Mouse (Mus musculus) embryonic facial prominence, embryonic 11.5 days (tissue): ENCODE measurements at regions not wholly inside any gene's neighbourhood (a gene's known extent, or its start where the extent isn't known, plus 50 kb on each side); places are given as distances from the start of the nearest gene placed in this dataset.
"Not testable (repeated sequence)": the region's sequence is repeated elsewhere in the genome, so short reads cannot be mapped to it uniquely, and the experiment has no call there.

ENCODE experiments used
- ATAC-seq: fragments of 200-750 bp; cut with Nextera tagmentation; replicated peaks from 2 replicates; pipeline ENCODE4 v1.8.0; 2017; ENCODE audit warnings: low read depth; ENCODE audit not compliant: insufficient number of reproducible peaks, low FRiP score, low TSS enrichment
- DNase-seq: peaks from one replicate; pipeline ENCODE4 v3.0.0-alpha.2; 2015; ENCODE audit warnings: low spot score
- H3K27ac ChIP-seq: fragments of 300-500 bp; sonication (generic); replicated peaks from 2 replicates; pipeline ENCODE4 v1.5.1; 2014; ENCODE audit warnings: mild to moderate bottlenecking, low read depth, low read length, control low read depth
- H3K27me3 ChIP-seq: fragments of 300-500 bp; sonication (generic); 2 replicates; pipeline ENCODE4 v1.6.1; 2014; ENCODE audit warnings: mild to moderate bottlenecking, low read length, moderate library complexity, mixed read lengths; ENCODE audit not compliant: control insufficient read depth, insufficient read depth
- H3K36me3 ChIP-seq: fragments of 300-500 bp; sonication (generic); replicated peaks from 2 replicates; pipeline ENCODE4 v1.6.1; 2014; ENCODE audit warnings: low read depth, mild to moderate bottlenecking, low read length, moderate library complexity, mixed read lengths; ENCODE audit not compliant: control insufficient read depth, insufficient read depth
- H3K4me1 ChIP-seq: fragments of 300-500 bp; sonication (generic); 2 replicates; pipeline ENCODE4 v1.6.1; 2014; ENCODE audit warnings: low read length, mixed read lengths; ENCODE audit not compliant: control insufficient read depth, insufficient read depth
- H3K4me2 ChIP-seq: fragments of 300-500 bp; sonication (generic); 2 replicates; pipeline ENCODE4 v1.6.1; 2014; ENCODE audit warnings: low read depth, mild to moderate bottlenecking, control low read depth, low read length, moderate library complexity
- H3K4me3 ChIP-seq: fragments of 300-500 bp; sonication (generic); 2 replicates; pipeline ENCODE4 v1.5.1; 2014; ENCODE audit warnings: low read depth, low read length, control low read depth
- H3K9ac ChIP-seq: fragments of 300-500 bp; sonication (generic); replicated peaks from 2 replicates; pipeline ENCODE4 v1.6.1; 2014; ENCODE audit warnings: mild to moderate bottlenecking, control low read depth, low read length
- H3K9me3 ChIP-seq: fragments of 300-500 bp; sonication (generic); replicated peaks from 2 replicates; pipeline ENCODE4 v1.6.1; 2016; ENCODE audit warnings: mild to moderate bottlenecking, low read length, inconsistent platforms, mixed read lengths; ENCODE audit not compliant: control insufficient read depth
- WGBS: fragments of 180-500 bp; shearing (Covaris S2); extraction: QIAGEN DNeasy Blood & Tissue Kit; methylation state at CpG from one replicate; pipeline ENCODE4 v1.1.7; 2014; 5-methylcytosine and 5-hydroxymethylcytosine counted together

DNA sequence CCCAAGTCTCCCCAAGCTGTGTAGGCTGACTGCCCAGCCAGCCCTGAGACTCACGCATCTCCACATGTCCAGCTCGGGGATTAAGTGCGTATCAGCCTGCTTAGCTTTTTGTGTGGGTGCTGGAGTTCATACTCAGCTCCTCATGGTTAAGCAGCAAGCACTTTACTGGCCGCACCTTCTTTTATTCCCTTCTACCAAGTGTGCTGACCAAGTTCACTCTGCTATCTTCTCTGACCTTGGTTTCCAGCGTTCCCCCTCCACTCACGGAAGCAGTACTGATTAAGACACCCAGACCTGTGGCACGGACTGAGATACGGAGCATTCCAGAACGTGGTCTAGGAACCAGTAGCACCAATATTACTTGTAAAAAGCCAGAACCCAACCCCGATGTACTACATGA lies 67.6 kb upstream of the Gadl1 start:
- WGBS, result 86% methylated on average over 10 of the region's 10 CpGs
- Histone ChIP-seq H3K4me2 (no peak overlapping the region), H3K4me3 (no peak overlapping the region), H3K4me1 (no peaks in the 10 kb centered on the region), H3K9me3 (no peaks in the 10 kb centered on the region), H3K9ac (no peak overlapping the region), H3K36me3 (no peaks in the 10 kb centered on the region), H3K27ac (no peak overlapping the region), H3K27me3 (no peaks in the 10 kb centered on the region)
- DNase-seq (no peak), ATAC-seq (no peak)

DNA sequence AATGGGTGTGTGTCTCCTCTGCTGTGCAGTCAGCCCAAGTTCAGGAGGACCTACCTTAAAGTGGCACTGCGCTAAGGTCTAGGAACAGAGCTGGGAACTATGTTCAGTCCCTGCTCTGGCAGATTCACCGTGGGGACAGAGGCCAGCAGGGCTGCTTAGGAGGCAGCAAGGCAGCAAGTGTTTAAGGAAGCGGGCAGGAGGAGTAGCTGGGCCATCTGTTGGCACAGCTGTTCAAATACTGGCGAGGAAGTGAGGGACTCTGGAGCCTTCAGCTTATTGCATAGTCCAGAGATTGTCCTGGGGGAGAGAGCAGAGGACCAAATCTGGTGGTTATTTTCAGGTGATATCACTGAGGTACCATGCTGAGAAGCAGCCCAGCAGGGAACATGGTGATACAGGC lies 64.9 kb upstream of the Gadl1 start:
- DNase-seq, result no peak
- 81% methylated on average over 4 of the region's 4 CpGs for WGBS

DNA sequence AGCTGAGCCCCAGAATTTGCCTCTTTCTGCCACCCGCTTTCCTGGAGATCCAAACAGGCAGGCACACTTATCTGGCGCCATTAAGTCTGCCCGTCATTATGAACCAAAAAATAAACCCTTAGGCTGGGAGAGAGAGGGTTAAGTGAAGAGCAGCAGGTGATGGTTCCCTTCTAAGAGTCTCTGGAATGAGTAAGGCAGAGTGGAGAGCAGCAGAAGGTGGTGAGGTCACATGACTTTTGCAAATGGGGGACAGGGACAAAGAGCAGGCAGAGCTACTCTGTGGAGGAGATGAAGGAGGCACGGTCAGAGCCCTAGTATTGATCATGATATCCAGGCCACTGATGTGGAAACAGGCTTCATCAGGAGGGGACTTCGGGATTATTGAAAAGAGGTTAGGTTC lies 64.2 kb upstream of the Gadl1 start:
- Histone ChIP-seq H3K36me3 (no peaks in the 10 kb centered on the region), H3K27ac (no peak overlapping the region), H3K27me3 (no peaks in the 10 kb centered on the region), H3K4me3 (no peak overlapping the region), H3K9ac (no peak overlapping the region), H3K4me1 (no peaks in the 10 kb centered on the region), H3K9me3 (no peaks in the 10 kb centered on the region), H3K4me2 (no peak overlapping the region)
- DNase-seq (no peak), ATAC-seq (no peak)
- WGBS, result 79% methylated on average over 5 of the region's 5 CpGs

More for the DNA sequence above, 64.9 kb upstream of the Gadl1 start:
- Histone ChIP-seq H3K4me2 (no peak overlapping the region), H3K4me3 (no peak overlapping the region), H3K9ac (no peak overlapping the region), H3K9me3 (no peaks in the 10 kb centered on the region), H3K27ac (no peak overlapping the region), H3K4me1 (no peaks in the 10 kb centered on the region), H3K27me3 (no peaks in the 10 kb centered on the region), H3K36me3 (no peaks in the 10 kb centered on the region)
- ATAC-seq, result no peak

DNA sequence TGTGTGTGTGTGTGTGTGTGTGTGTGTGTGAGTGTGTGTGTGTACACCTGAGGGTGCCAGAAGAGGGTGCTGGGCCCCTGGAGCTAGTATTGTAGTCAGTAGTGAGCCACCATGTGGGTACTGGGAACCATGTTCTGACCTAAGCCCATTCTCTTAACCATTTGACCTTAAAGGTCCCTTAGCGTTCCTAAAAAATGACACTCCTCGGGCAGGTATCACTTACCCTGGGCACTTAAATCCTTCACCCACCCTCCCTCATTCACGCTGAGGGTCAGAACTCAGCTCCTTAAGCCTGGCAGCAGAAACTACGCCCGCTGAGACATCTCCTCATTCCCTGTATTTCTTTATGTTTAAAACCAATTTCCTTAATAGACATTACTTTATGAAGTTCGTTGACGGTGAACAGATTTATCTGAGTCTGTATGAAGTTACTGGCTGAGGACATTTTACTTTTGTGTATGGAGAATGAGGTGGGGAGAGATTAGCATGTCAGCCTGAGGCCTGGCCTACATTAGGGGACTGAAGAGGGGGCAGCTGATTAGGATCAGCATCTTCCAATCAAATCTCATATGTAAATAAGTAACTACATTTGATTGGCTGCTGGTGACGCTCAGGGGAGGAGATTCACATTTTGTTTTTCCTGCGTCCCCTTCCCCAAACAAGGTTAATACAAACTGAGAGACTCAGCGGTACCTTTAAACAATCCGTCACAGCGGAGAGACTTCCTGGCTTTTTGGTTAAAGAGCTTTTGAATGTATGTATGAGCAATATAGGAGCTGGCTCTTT lies 61.8 kb upstream of the Gadl1 start:
- H3K4me1 ChIP-seq, result no peaks in the 10 kb centered on the region
- no peaks in the 10 kb centered on the region for H3K27me3 ChIP-seq
- no peaks in the 10 kb centered on the region for H3K9me3 ChIP-seq
- no peak overlapping the region for H3K4me2 ChIP-seq
- no peaks in the 10 kb centered on the region for H3K36me3 ChIP-seq
- H3K9ac ChIP-seq, result no peak overlapping the region
- no peak overlapping the region for H3K27ac ChIP-seq
- WGBS, result 35% methylated on average over 12 of the region's 12 CpGs
- H3K4me3 ChIP-seq, result no peak overlapping the region
- ATAC-seq (peak; percentile 88), DNase-seq (peak; percentile 78)

DNA sequence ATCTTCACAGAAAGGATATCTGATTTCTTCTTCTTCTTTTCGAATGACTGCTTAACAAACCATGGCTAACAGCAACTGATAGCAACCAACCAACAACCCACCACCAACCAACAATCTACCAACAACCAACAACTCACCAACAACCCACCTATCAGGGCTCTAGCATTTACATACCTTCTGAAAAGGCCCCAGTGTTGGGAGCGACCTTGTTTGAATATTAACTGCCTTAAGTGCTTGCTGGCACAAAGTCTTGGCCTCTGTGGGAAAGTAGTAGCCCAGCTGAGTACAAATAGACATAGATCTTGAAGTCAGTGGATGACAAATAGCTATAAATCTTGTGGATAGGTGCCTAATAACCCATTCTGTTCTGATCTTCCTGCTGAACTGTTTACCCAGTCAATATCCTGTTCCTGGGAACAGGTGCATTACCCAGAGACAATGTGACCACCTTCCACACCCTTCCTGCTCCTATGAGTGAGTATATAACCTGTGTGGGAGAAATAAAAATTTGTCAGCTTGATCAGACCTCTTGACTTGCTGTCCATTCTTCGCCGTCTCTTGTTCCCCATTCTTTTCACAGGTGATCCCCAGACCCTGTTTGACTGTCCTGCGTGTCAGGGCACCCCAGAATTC lies 55.9 kb upstream of the Gadl1 start:
- not testable (repeated sequence) for H3K4me1 ChIP-seq, H3K4me2 ChIP-seq
- WGBS, result 85% methylated on average over 5 of the region's 5 CpGs

DNA sequence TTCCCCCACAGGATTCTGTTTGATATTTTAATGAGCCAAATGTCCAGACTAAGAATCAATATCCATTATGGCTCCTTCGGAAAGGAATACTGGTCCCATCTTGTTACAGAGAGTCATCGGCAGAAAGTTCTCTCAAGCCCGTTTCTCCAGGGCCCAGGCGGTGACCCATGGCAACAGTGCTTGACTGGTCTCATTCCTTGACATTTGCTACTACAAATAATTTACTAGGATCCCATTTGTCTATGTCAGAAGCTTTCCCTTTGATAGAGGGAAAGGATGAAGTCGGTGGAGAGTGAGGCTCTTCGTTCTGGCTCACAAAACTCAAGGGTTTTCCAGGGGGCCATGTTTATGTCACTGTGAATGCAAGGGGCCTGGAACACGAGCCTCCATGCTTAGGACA lies 52.0 kb upstream of the Gadl1 start:
- ATAC-seq, result no peak
- no peak overlapping the region for H3K4me2 ChIP-seq
- H3K4me1 ChIP-seq, result no peaks in the 10 kb centered on the region
- 82% methylated on average over 7 of the region's 7 CpGs for WGBS
- H3K4me3 ChIP-seq, result no peak overlapping the region
- no peak overlapping the region for H3K9ac ChIP-seq
- no peaks in the 10 kb centered on the region for H3K9me3 ChIP-seq
- DNase-seq, result no peak
- H3K27ac ChIP-seq, result no peak overlapping the region
- H3K27me3 ChIP-seq, result no peaks in the 10 kb centered on the region
- no peaks in the 10 kb centered on the region for H3K36me3 ChIP-seq

More for the DNA sequence above, 55.9 kb upstream of the Gadl1 start:
- not testable (repeated sequence) for H3K27me3 ChIP-seq, H3K27ac ChIP-seq, ATAC-seq, H3K9ac ChIP-seq, H3K4me3 ChIP-seq, H3K36me3 ChIP-seq, H3K9me3 ChIP-seq, DNase-seq

DNA sequence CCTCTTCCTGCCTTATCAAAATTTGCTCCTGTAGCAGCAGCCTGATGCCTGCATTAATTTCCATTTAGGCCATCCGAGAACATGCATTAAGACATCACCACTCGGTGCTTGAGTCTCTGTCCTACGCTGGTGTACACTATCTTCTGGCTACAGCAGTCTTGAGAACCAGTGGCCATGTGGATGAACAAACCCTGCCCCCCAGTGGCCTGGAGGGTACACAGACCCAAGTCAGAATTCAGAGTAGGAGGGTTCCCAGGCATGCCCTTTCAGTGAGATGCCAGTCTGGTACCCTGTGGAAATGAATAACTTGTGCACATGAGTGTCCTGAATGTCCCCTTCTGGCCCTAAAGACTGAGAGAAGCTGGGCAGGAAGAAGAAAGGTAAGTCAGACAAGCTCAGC lies 50.4 kb upstream of the Gadl1 start:
- ATAC-seq, result no peak

More for the DNA sequence above, 50.4 kb upstream of the Gadl1 start:
- H3K36me3 ChIP-seq, result no peaks in the 10 kb centered on the region
- no peaks in the 10 kb centered on the region for H3K27me3 ChIP-seq
- no peaks in the 10 kb centered on the region for H3K4me1 ChIP-seq
- H3K27ac ChIP-seq, result no peak overlapping the region
- H3K9me3 ChIP-seq, result no peaks in the 10 kb centered on the region
- DNase-seq, result no peak
- no peak overlapping the region for H3K9ac ChIP-seq
- WGBS, result 82% methylated on average over 3 of the region's 3 CpGs
- H3K4me3 ChIP-seq, result no peak overlapping the region
- no peak overlapping the region for H3K4me2 ChIP-seq
